Mouse (Mus musculus): ENCODE measurements around the gene Bche.
A peak's percentile ranks its signal among the peaks of the same experiment; 100 is the strongest.

The Bche gene

GRCm38 (mm10) chr3:73708410-73708714 lies at the start of gene Bche:
Bche (minus strand) TSS chr3:73708415.
- no peak for DNase-seq (ENCODE audit: low read depth, low spot score)

DNA sequence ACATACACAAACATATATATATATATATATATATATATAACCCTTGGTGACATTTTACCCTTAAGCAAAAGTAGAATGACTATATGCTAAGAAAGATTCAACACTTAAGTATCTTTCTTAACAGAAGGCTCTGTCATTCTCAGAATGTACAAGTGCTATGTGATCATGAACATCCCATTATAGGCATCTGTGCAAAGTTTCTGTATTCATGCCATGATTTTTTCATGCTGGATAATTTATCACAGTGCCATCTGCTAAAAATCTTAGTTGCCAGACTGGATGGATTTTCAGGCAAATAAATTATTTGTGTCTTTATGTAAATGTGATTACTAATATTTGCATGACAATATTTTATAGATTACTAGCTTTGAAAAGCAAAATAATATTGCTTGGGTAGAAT lies 33.8 kb upstream of the Bche start:
- DNase-seq (ENCODE audit: low read depth, low spot score): no peak

DNA sequence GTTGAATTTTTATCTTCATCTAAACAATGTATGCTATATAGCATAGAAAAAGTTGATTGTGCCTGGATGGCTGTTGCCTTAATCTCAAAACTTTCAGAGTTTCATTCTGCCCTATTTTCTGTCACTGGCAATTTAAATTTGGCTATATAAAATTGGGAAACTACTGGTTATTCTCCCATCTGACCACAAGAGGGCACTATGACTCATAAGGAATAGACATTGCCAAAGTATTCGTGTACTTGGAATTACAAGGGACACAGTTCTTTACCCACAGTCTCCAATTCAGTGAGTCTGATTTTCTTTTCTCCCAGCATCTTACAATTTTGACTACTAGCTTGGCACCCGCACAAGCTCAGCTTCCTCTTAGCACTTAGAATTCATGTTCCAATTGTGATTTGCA lies 23.5 kb upstream of the Bche start:
- DNase-seq (ENCODE audit: low read depth, low spot score): peak; percentile 4

GRCm38 (mm10) chr3:73729511-73729910 lies 21.3 kb upstream of the Bche start:
- no peak for DNase-seq (ENCODE audit: low read depth, low spot score)

GRCm38 (mm10) chr3:73725711-73726110 lies 17.5 kb upstream of the Bche start:
- DNase-seq (ENCODE audit: low read depth, low spot score): no peak

GRCm38 (mm10) chr3:73724869-73725268 lies 16.7 kb upstream of the Bche start:
- no peak for DNase-seq (ENCODE audit: low read depth, low spot score)

DNA sequence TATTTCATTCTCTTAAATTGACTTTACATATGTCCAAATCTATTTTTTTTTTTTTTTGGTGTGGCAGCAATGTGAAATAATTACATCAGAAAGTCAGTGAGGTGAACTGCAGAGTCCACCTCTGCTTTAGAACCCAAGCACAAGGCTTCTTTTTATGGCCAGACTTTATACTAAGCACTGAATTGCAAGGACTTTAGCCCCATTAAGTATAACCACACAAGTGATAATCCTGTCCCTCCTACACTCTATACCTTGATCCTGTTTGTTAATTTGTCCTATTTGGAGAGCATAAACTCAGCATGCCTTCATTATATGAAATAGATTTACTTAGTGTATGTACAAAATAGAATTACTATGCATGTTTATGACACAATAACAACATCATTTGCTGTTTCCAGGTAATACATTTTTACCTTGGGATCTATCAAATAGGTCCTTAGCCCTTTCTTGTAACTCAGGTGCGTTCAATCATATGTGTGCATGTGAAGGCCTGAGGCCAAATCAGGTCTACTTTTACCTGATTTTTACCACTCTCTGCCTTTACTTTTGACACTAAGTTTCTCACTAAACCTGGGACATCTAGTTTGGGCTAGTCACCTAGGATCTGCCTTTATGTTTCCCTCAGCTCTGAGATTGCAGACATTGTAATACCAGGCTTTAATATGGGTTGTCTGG lies 9.5 kb upstream of the Bche start:
- DNase-seq (ENCODE audit: low read depth, low spot score): no peak

DNA sequence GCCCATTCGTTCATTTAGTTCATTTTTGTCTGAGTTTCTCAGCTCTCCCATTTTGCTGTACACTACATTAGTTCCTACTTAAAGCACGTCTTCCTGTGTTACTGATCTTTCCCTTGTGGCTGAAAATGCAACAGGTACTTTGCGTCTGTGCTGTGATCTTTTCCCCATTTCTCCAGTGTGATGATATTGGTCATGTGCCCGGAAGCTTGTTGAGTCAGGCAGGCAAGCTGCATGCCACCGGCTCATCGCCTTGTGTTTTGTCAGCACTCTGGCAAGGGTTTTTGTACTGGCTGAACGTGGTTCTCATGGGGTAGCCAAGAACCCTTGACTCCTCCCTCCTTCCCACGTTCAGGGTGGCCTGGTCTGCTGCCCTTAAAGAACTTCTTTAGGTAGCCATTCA lies 1.7 kb upstream of the Bche start:
- DNase-seq (ENCODE audit: low read depth, low spot score): no peak

GRCm38 (mm10) chr3:73707461-73708409 lies 480 bp downstream of the Bche start:
- peak; percentile 40 for DNase-seq (ENCODE audit: low read depth, low spot score)

DNA sequence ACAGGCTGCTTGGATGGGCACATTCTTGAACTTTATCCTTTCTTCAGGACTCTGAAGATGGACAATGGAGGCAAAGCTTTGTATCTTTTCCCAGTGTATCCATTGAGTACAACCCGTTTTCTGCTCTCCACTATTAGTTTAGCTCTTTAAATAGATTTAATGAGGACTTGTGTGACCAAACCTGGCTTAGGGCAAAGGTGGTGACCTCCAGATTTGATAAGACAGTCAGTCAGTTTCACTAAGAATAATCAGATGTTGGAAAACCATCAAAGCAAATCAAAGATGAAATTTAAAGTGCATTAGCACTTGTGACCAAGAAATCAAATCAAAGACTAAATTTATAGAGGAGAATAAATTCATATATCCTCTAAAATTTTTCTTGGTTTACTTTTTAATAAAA lies 1.7 kb downstream of the Bche start:
- no peak for DNase-seq (ENCODE audit: low read depth, low spot score)

DNA sequence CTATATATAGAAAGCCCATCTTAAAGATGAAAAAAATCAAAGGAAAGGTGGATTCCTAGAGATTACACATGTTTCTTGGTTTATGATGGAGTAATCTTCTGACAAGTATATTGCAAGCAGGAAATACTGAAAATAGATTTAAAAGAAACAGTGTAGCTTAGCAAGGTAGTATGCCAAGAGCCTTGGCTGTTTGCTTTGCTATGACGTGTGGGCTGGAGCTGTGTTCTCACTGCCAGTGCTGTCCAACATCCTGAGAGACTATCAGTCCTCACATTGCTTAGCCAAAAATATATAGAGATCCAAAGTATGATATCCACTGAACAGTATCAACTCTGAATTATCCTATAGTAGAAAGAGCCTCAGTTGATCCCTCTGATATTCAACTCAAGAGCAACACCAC lies 9.3 kb downstream of the Bche start:
- no peak for DNase-seq (ENCODE audit: low read depth, low spot score)

GRCm38 (mm10) chr3:73673333-73673732 lies 34.9 kb downstream of the Bche start:
- DNase-seq (ENCODE audit: low read depth, low spot score): no peak

DNA sequence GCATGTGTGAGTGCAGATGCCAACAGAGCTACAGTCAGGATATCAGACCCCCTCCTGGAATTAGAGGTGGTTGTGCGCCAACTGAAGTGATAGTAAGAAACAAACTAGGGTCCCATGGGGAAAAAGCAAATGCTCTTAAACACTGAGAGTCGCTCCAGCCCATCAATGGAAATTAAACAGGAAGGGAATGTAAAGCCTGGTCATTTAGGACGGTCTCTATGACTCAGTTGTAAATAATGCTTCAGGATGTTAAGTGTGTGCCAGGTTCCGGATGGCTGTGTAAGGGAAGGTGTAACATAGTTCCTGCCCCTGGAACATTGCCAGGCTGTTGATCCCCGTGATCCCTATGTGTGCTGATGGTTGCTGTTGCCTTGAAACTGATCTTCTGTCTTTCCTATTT lies 40.0 kb downstream of the Bche start:
- no peak for DNase-seq (ENCODE audit: low read depth, low spot score)

- DNase-seq (ENCODE audit: low read depth, low spot score): no peak
These were observed 40.7 kb downstream of the Bche start for GRCm38 (mm10) chr3:73667245-73668131.

DNA sequence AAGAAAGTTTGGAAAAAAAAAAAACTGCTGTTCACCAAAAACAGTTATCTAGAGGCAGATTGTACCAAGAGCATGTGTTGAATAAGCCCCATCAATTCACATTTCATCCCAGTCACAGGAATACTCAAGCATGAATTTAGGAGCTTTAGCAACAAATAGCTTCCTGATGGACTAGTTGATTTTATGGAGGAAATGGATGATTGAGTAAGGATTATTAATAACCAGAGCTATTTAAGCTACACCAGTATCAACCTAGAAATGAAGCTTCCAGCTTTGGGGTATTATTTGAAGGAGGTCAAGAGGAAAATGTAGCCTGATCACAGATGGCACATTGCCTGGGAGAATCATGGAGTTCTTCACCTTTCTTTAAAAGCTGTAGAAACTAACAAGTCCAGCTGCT lies 57.9 kb downstream of the Bche start:
- DNase-seq (ENCODE audit: low read depth, low spot score): no peak

DNA sequence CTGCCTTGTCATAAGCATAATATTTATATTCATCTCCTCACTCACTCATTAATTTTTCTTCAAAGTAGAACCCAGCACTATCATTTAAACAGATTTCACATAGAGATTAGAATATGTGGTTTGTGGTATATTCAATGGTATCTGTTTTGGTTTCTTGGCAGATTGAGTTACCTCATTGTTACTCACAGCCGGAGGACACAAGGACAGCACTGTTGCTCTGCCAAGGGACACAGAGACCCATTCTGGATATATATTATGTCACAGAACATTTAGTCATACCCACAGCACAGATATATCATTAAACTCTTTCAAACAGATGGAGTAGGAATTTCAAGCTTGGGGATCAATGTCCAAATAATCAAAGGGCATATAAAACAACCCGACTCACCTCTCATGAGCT lies 61.2 kb downstream of the Bche start:
- DNase-seq (ENCODE audit: low read depth, low spot score): no peak

- no peak for DNase-seq (ENCODE audit: low read depth, low spot score)
These were observed 96.8 kb downstream of the Bche start for GRCm38 (mm10) chr3:73611421-73611820.

DNA sequence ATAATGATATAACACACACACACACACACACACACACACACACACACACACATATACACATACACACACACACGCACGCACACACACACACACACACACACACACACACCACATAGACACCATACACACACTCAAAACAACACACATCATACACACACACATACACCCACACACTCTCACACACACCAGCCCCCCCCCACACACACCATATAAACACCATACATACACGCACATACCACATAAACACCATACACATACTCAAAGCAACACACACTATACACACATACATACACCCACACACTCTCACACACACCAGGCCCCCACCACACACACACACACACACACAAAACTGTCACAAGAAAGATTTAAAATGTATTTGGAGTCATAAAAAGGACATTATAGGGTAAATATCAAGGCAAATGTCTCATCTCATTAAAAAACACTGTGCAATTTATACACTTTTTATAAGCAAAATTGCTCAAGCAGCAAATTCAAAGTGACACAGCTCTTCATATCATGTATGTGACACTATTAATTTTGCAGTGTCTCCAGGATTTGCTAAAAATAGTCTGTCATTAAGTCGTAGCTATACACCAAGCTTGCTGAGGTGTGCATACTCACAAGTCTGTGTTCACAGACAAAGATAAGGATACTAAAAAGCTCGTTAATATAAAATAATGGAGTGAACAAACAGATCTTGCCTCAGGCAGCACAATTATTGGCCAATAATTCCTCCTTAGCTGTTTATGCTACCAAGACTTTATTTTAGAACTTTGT lies 116.3 kb downstream of the Bche start:
- DNase-seq (ENCODE audit: low read depth, low spot score): no peak
